Mouse (Mus musculus): ENCODE measurements at regions not wholly inside any gene's neighbourhood (a gene's known extent, or its start where the extent isn't known, plus 50 kb on each side); places are given as distances from the start of the nearest gene placed in this dataset.

DNA sequence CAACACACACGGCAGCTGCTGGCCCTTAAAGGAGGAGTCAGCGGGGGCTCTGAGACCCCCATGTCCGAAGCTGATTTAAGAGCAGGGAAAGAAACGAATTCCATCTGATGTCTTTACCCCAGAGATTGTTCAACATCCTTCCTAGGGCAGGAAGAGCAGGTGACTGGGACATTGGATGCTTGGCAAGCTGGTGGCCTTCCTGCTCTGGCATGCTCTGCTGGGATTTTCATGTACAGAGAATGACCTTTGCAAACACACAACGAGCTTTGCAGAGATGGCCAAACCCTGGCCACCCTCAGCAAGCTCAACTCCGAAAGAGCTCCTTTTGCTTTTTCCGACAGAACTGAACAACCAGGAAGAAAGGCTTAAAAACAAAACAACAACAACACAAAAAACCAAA is 194.7 kb upstream of the Map3k1 start:
- peak in 1 of 2 experiments; percentile 26 for DNase-seq

DNA sequence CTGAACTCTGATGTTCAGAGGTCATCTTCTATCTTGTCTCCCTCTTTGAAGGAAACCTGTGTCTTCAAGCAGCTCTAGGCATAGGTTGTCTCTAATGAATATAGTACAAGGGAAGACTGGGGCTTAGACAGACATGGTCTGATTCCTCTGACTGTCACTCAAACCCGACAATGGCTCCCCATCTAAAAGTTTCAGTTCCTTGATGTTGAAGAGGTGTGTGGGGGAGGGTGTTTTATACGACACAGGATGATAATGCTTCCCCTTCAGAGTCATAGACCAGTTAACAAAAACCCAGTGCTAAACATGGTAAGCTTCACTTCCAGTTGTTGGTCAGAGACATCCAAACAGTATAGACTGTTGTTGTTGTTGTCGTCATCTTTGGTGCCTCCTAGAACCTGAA is 195.3 kb upstream of the Map3k1 start:
- DNase-seq, result peak; percentile 76 to 84

DNA sequence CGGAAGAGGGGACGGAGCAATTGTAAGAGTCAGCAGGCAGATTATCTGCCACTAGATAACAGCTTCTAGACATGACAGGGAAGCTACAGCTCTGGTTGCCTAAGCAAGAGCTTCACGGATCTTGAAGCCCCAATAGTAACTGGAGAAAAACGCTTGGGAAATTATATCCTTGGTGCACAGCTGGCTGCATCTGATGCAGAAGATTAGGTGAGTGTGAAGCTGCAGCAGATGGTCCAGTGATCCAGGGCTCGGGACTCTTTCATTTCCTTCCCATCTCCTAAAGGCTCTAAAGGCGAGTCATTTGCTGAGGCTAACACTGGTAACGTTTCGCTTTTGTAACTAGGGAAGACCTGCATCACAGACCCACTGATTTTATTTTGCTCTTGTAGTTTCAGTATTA is 196.6 kb upstream of the Map3k1 start:
- DNase-seq, result no peak

DNA sequence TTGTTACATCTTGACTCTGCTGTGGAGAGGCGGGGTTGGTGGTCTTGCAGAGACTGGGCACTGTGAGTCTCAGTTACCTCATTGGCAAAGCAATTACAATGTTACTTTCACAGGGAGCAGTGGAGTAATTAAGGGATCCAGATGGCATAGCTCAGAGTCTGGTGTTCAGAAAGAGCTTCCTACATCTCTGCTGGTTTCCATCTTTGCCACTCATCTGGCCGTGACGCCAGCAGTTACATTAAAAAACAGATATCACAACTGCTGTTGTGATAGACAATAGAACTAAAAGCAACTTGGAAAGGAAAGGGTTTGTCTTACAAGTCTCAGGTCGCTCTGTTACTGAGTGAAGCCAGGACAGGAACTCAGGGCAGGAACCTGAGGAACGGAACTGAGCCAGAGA is 200.0 kb upstream of the Map3k1 start:
- no peak for DNase-seq

DNA sequence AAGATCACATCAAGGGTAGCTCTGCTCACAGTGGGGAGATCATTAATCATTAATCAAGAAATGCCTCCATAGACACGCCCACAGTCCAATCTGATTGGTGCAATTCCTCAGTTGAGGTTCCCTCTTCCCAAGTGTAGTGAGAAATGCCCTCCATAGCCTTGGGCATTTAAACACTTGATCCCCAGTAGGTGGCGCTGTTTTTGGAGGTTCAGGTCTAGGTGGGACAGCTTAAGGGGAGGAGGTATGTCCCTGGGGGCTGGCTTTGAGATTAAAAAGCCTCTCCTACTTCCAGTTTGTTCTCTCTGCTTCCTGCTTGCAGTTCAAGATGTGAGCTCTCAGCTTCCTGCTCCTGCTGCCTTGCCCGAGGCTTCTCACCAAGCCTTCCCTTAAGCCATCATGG is 200.5 kb upstream of the Map3k1 start:
- peak; percentile 52 to 56 for DNase-seq

DNA sequence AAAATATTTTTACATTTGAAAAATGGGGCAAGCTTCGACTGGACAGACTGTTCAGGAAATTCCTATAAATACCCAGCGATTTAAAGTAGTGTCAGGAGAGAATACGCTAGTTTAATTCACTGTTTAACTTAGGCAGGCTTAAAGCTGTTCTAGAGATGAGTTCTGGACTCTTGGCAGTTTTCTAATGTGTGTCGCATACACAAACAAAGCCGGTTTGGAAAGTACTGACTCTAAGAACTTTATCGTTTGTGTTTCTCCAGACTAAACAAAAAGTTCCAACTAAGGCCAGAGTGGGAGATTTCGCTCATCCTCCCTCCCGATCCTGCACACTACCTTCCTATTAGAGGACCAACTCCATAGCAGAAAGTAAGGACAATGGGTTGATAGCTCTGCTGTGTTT is 201.7 kb upstream of the Map3k1 start:
- DNase-seq, result no peak

DNA sequence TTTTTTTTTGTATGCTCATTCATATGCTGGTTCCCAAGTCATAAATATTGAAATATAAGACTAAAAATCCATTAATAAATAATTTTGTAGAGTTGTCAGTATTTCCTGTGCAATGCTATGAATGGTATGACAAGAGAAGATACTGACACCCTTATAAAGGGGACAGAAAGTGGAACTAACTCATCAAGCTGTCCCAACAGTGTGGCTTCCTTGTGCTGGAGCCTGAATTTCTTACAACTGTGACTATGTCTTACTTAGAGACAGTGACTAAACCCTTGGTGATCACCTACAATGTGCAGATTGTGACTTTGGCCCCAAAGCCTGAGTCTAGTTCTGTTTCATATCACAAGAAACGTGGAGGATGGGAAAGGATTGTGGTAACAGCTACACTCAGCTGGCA is 203.8 kb upstream of the Map3k1 start:
- no peak for DNase-seq

DNA sequence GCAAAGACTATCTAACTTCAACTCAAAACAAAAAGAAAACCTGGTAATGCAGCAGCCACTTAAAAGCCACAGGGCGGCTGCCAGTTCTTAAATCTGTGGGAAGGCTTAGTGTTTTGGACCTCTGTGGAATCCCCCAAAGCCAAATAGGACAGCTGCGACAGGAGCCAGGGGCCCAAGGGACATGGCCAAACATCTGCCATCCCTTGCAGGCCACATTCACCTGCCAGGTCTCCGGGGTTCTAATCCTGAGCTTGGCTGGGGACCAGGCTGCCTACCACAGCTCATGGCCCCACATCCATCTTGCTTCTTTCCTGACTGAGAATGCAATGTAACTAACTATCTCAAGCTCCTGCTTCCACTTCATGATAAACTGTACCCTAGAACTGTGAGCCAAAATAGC is 206.3 kb upstream of the Map3k1 start:
- no peak for DNase-seq

DNA sequence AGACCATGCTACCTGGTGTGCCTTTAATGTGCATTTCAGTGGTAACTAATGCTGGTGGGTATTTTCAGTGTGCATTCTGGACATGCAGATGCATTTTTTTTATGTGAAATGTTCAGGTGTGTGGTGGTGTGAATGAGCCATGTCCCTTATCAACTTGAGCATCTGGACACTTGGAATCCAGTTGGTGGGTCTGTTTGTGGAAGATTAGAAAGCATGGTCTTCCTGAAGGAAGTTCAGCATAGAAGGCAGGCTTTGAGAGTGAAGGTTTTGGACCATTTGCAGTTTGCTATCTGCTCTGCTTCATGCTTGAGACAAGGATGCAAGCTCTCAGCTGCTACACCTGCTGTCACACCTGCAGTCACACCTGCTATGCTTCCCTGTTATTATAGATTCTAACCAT is 207.5 kb upstream of the Map3k1 start:
- no peak for DNase-seq

DNA sequence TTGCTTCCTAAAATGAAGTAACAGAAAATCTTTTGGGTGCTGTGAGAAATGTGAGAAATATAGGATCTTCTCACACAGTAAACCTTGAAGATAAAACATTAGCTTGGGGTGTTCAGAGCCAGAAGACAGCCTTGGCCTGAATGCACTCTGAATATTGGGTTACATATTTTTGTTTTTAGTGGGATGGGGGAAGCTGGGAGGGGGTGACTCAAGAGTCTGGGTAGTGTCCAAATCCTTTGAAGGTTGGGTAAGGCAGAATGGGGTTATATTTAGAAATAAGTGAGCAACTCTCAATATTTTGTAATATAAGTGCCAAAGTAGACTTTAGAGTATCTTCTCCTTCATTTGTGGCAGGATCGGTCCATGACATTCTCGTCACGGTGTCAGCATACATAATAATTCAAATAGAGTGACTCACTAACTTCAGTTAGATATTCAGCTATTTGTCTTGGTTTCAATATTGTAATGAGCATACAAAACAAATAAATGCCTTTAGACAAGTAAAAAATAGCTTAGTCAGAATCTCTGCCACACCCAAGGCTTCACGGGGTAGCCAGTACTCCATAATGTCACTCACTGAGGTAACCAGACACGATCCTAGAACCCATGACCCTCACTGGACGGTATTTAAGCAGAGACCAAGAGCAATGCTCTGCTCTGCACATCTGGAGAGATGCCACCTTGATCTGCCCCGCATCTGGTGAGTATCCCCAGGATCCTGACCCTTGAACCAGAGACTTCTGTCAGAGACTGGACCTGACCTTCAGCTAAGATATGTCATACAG is 209.9 kb upstream of the Map3k1 start:
- no peak for DNase-seq

DNA sequence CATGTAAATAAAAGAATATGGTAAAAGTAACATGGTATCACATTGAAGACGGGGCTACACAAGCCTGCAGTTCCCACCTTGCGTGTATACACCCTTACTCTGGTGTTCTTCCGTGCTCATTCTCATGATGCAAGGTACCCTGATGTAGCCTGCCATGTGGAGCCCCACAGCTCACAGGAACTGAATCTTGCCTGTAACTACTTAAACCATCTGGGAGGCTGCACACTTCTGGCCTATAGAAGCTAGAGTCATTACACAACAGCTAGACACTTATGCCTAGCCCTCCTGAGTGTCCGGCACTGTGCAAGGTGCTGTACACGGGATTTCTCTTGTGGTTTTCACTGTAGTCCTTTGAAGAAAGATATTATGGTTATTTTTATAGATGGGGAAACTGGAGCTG is 210.8 kb upstream of the Map3k1 start:
- no peak for DNase-seq

DNA sequence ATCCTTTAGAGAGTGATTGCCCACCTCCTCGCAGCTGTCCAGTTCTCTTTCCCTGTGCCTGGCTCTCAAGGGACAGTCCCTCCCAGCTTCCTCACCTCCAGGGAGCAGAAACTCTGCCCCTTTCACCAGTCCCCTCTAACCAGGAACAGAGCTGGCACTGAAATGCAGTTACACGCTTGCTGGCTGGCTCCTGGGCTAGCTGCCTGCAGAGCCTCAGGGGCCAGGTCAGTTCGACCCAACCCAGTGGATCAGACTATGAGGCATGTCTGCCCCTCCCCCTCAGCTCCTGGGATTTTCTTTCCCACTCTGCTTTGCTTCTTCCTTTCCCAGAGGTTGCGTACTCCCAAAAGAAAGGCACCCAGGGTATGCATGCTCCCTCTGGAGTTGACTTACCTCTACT is 214.4 kb upstream of the Map3k1 start:
- no peak for DNase-seq

DNA sequence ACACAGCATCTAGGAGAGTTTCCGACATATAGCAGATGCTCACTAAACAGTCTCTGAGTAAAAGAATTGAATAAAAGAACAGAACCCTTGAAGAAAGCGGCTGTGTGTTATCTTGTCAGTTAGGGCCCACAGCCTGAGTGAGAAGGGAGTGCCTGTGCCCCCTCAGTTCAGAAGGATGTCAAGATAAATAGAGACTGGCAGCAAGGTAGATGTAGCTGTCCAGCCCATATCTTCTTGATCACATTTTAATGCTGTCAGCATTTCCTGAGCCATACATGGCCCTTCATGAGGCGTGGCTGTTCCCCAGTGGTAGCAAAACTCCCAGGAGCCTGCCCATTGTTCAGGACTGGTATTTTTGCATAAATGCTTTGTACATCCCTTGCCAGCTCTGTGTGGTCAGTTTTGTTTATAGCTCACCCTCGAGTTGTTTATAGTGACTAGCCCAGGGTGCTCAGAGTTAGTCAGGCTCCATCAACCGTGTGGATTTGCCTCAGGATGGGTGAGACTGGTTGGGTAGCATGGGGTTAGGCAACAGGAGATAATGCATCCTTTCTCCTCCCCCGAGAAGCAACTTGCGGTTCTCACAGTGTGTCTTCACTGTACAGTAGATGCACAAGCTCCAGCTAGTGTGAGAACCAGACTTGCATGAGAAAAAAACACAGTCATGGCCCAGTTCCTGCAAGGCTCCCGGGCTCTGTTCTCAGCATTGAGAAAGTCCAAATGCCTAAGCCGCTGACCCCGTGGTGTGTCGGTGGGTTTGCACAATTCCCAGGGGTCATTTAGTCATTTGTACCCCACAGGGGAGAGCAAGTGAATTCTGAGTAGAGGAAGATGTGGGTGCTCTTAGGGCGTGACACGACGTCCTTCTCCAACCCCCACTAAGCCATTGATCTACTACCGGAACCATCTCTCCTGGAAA is 216.1 kb upstream of the Map3k1 start:
- peak; percentile 18 to 20 for DNase-seq

DNA sequence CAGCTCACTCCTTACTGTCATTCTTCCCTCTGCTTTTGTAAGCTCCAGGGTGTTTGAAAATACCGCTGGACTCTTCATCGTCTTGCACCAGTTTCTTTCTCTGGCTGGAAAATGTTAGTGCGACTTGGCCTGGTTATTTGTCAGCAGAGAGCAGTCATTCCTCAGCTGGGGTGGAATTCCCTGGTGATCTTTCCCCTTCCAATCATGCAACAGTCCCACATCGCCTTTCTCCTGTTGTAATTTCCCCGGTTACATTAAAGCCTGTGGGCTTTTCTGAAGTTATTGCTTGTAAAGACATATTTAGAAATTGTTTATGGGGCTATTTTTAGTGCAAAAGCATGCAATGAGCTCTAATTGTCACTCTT is 216.8 kb upstream of the Map3k1 start:
- DNase-seq, result no peak

DNA sequence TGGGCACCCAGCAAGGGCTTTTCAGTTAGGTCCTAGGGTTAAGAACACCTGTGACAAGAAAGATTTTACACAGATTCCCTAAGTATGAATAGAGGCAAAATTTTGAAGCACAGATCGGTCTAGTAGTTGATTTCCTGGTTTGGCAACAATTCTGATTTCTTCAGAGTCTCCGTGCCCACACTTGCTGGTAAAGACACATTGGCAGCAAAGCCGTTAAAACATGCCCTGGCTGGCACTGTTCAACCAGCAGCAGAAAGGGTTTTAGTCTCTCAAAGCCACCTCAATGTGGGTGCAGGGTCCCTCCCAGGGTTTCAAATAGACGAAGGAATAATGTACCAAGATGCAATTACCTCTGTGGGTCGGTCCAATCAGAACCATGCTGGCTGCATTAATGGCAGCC is 218.9 kb upstream of the Map3k1 start:
- DNase-seq, result no peak

DNA sequence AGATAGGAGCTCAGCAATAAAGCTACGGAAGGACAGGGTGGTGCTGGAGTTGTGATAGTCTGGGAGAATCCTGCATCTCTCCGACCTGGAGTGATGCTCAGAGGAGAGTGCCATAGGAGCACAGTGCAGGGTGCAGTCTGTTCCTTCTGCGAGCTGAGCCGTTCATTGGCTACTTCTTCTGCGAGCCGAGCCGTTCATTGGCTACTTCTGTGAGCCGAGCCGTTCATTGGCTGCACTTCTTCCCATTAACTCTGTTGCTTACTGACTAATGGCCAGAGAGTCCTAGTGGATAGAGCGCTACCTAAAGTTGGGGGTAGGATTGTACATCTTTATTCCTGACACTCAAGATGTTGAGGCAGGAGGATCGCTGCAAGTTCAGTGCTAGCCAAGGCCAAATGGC is 222.3 kb upstream of the Map3k1 start:
- no peak for DNase-seq

DNA sequence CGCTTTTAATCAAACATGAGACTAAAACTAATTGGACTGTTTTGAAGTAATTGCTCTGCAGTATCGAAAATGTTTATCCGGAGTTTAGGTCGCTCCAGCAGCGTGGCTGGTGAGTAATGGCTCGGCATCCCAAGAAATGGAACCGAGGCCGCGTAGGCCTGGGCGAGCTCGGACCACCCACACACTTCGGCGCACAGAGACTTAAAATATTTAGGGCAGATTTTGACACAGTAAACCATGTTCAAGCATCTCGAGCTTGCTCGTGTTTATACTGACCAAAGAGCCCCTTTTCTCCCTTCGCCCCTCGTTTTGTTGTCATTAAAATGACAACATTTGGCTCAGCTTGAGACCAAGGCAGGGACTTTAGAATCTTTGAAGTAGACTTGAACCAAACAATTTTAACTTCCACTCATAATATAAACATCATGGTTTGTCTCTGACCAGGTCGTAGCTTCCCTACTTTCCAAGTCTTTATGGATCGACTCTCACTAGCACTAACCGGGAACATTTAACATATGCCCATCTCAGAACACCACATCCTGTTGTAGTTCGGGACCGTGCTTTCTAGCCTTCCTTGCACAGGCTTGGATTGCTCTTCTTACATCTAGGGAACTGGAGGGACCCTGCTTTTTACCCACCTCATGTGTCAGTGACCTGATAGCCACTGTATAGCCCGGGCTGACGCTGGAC is 223.0 kb upstream of the Map3k1 start:
- DNase-seq, result no peak

DNA sequence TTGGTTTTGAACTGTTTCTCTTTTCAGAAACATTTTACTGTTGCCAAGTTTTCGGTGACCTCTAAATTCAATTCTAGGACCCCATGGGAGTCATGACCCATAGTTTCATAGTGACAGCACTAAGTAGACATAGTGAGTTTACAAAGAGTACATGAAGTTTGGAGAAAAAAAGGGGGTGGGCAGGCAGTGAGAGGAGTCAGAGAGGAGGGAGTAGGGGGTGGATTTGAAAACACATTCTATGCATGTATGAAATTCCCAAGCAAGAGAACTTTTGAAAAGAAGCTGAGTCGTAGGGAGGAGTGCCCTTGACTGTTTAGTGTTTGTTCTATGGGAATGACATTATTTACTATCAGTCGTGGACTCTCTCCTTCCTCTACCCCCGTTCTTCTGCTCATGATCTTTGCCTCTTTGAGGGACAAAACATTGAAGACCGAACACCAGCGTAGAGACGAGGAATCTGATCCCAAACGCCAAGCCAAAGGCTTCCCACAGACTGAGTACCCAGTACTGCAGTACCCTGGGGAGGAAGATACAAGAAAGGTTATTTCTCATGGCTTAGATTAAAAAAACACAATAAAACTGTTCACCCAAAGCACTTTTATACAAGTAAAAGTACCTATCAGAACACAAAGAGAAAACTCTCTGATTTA is 229.1 kb upstream of the Map3k1 start:
- no peak for DNase-seq

DNA sequence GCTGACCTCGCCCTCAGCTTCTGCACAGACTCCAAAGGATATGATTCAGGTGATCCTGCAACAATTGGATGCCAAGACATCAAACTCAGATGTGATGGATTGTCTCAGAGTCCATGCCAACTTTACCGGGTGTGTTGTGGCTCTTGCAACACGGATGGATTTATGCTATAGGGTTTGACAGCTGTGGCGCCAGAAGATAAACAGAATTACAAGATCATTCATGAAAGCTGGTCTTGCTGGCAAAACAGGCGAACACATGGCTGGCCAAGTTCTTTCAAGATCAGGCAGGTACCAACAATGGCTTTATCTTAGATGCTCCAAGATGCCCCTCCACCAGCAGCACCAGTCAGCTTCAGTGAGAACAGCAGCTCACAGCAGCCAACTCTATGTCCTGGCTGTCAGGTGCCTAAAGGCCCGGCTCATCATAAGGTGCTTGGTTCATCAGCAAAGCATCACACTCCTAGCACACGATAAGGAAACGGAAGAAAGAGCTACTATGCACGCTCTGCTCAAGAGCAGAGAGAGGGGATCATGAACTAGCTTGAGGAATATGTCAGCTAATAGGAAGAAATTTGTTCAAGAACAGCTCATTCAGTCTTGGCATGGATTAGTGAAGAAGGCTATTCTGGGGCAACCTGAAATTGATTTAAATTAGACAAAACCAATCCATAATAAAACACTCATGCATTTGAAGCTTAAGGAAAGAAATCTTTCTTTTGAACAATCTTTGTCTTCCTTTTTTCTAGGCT is 229.9 kb upstream of the Map3k1 start:
- DNase-seq, result no peak

DNA sequence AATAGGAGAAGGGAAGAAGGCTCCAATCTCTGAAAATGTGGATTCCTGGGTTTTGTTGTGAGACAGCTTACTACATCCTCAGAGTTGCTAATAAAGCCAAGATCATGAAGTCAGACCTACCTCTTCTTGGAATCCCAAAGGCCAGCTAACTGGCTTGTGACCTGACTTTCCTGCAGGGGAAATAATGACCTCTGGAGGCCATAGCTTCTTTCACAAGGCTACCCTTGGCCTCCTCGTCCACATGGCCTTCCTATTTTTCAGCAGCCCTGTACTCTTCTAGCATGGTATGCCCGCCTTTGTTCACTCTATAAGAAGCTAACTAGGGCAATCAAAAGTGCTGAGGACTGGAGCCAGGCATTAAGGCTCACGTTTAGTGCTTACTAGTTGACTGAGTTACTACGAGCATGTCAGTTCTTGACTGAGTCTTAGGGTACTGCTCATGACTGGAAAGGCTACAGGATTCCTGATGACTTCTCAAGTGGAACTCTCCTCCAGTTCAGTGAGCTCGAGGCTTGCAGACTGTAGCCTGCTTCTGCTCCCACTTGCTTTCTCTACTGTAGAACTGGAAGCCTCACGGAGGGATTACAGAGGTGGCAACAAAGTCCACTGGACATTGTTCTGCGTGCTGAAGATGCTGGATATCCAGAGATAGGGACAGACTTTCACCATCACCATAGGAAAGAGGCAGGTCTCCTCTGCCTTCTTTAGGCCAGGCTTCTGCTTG is 230.8 kb upstream of the Map3k1 start:
- no peak for DNase-seq

DNA sequence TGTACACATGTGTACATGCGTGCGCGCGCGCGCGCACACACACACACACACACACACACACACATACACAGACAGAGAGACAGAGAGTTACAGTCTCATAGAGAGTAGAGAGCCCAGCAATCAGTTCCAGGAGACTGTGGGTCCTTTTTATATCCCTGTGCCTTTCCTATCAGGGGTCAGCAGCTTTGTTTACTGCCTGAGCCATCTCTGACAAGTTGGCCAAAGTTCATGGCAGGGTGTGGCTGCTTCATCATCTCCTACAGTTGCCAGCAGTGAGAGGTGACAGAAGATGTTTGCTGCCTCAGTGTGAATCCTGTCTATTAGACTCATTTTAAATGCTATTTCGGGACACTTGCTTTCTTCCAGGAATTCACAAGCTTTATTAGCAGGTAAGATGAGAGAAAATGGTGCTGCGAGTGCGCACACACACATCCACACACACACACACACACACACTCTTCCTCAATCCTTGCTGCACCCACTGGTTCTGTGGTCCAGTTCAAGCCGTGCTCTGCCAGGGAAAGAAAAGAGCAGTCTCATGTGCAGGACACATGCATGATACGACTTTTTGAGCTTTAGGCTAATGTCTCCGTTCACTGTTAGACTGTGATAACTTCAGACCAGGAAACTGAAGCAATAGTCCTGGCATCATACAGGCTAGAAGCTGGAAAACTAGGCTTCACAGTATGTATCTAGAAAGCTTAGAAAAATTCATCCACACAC is 234.9 kb upstream of the Map3k1 start:
- no peak for DNase-seq

Measured in B cell, adult 2 months (primary cell).